Mouse (Mus musculus) A20 (cell line): Measurements from ENCODE around the gene Foxf1.
A peak's percentile ranks its signal among the peaks of the same experiment; 100 is the strongest.

ENCODE experiments used
- DNase-seq: peaks from one replicate; pipeline ENCODE4 v3.0.0-alpha.2; 2011; ENCODE audit warnings: low read depth, low spot score

The Foxf1 gene

GRCm38 (mm10) chr8:121082218-121083092, 1.7 kb upstream of the Foxf1 start:
- no peak for DNase-seq

GRCm38 (mm10) chr8:121083093-121083935, 872 bp upstream of the Foxf1 start:
- DNase-seq = no peak

- DNase-seq = no peak
Measured at GRCm38 (mm10) chr8:121083936-121084209, 313 bp upstream of the Foxf1 start.

- no peak for DNase-seq
Measured at GRCm38 (mm10) chr8:121085011-121085410, 825 bp downstream of the Foxf1 start.

- DNase-seq = no peak
Measured at GRCm38 (mm10) chr8:121085561-121085960, 1.4 kb downstream of the Foxf1 start.

DNA sequence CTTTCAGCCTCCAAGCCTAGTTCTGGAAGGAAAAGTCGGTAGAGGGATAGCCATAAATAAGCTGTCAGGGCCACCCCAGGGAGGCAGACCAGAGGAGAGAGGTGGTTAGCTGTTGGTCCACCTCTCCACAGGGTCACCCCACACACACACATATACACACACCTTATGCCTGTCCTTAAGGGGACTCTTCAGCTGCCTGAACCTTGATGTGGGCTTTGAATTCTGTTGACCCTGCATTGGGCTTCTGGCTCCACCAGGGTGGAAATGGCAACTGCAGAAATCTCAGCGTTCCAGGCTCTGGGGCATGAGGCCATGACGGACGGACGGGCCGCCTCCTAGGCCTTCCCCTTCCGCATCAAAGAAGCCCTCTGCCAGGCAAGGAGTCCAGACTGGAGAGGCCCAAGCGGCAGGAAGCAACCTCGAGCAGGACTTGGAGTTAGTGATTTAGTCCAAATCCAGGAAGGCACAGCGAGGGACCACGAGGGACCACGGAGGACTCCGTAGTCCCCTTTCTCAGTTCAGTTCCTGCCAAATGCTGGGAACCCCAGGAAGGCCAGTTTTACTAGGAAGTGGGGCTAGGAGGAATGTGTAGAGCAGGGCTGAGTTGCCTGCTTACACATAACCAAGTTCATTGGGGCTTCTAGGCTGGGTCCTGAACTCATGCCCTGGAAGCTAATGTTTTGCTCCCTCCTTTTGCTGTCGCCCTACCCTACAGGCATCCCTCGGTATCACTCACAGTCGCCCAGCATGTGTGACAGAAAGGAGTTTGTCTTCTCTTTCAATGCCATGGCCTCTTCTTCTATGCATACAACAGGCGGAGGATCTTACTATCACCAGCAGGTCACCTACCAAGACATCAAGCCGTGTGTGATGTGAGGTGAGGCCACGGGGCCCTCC, 2.1 kb downstream of the Foxf1 start:
- no peak for DNase-seq

DNA sequence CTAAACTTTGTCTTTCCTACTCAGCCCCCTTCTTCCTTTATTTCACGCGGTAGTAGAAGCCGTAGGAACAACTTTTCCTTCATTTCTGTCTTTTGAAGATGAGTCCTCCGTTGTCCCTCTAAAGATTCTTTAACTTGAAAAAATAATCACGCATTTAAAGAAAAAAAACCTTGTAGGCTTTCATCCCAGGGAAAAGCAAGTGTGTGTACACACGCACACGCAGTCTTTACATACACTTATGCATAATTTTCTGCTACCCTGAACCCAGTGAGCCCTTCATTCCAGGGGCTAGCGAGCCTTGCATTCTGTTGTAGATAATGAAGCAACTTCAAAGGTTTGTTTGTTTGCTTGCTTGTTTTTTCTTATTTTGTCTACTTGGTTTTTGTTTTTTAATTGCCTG, 4.1 kb downstream of the Foxf1 start:
- DNase-seq = no peak

DNA sequence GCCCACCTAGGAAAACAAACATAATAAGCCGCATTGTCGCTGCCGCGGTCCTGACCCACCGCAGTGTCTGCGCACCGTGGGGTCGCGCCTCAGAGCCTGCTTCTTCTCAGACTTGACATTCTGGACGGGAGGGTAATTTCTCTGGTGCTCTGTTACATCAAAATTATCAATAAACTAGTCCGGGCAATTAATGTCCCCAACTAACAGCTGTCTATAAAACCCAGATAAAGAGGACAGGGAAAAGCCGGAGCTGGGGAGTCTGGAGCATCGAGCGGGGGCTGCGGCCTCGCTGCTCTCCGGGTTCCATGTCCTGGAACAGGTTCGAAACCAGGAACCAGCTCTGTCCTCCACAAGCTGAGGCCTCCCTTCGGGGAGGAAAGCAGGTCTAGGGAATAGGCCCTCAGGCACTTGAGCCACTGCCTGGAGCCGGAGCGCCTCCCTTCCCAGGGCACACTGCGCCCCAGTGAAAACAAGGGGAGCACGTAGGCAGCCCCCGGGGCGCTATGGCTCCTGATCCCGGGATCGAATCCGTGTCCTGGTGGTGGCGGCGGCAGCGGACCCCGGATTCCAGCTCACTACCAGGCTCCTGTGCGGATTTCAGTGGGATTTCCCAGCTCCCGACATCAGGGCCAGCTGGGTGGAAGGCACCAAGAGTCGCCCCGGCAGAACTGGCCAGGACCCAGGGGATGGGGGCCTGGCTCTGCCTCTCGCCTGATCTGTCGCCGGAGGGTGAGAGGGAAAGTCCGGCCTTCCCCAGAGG, 4.9 kb downstream of the Foxf1 start:
- DNase-seq = no peak

GRCm38 (mm10) chr8:121089631-121090380, 5.6 kb downstream of the Foxf1 start:
- no peak for DNase-seq

- DNase-seq = no peak
Measured at GRCm38 (mm10) chr8:121090716-121091115, 6.5 kb downstream of the Foxf1 start.

- no peak for DNase-seq
Measured at GRCm38 (mm10) chr8:121092141-121092540, 8.0 kb downstream of the Foxf1 start.

DNA sequence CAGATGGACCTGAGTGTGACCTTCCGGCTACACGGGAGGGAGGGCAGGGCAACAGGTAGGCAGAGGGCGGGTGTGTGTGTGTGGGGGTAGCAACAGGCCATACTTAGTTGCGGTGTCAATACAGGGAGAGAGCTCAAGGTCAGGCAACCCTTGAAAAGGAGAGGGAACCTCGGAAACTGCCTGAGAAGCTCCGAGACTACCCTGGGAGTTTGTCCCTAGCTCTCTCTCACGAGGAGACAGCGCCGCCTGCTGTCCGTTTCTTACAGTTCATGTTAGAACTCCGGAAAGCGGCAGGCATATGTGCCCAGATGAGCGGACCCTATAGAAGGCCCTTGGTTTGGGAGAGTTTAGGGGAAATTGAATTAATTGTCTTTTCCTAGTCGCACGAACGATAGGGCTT, 8.4 kb downstream of the Foxf1 start:
- peak; percentile 77 for DNase-seq

GRCm38 (mm10) chr8:121093496-121093895, 9.3 kb downstream of the Foxf1 start:
- DNase-seq = no peak

DNA sequence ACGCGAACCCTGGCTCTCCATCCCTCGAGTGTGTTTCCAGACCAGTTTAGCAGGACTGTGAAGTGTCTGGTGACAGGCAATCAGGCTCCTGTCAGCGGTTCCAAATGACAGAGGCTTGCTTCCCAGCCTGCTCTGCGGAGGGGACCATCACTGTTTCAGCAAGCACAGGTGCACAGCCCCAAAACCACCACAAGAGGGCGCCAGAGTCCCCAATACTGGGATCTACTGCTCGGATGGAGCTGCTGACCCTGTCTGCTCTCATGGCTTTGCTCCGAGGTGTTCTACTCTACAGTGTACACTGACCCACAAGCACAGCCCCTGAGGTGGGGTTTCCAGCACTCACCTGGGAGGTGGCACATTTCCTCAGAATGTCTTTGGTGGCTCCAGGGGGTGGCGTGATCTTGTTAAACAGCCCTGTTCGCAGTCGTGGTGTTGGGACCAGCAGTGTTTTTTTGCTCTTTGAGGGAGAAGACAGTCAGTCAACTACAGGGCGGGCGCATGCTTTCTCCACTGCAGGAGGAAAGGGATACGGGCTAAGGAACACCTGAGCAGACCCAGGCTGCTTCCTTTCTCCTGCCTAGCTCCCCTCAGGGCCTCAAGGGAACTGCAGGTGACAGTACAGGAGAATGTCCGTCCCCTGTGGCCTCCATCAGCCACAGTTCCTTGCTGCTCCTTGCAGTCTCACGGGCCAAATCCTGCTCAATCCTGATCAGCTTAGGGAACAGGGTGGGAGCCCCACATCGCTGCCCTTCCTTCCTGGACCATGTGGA, 20.0 kb downstream of the Foxf1 start:
- peak; percentile 73 for DNase-seq

GRCm38 (mm10) chr8:121107668-121108656, 23.8 kb downstream of the Foxf1 start, which contains the start of gene Mthfsd:
TSS of gene Mthfsd (minus strand) at chr8:121108392.
- DNase-seq = peak; percentile 98

GRCm38 (mm10) chr8:121108657-121109056, 24.5 kb downstream of the Foxf1 start:
- DNase-seq = no peak

DNA sequence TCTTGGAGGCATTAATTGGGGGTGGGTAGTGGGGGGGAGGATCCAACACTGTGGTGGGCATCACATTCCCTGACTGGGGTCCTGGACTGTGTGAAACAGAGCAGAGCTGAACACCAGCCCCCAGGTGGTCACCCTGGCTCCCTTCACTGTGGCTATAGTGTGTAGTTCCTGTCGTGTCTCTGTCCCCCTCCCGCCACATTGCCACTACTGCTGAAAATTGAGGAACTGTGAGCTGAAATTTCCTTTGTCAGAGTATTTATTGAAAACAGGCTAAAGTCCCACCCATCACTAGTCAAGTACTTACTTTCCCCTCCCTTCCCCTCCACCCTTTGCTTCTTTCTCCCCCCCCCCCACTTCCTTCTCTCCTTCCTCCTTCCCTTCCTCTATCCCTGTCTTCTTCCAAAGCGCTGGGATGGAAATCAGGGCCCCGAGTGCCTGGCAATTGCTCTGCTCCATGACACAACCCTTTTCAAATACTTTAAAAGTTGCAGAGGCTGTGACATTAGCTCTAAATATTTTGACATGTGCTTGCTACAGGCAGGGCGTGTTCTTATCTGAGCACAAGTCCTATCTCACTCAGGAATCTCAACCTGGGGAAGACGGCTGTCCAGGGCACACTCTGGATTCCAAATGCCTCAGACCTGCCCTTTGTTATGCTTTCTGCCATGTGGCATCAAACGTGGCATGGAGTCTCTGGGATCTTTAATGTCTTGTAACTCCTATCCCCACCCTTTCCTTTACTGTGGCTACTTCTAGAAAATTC, 27.1 kb downstream of the Foxf1 start:
- DNase-seq = no peak

GRCm38 (mm10) chr8:121113261-121113660, 29.1 kb downstream of the Foxf1 start:
- peak; percentile 90 for DNase-seq
